Mouse (Mus musculus) intestine, embryonic 14.5 days (tissue): ENCODE measurements around the gene Col5a2. TPM values are rescaled to one million over a fixed set of nuclear protein-coding genes. Genes with fewer than 3 reads are reported as not detected.

Experiments
- ATAC-seq: fragments of 200-750 bp; cut with Nextera tagmentation; replicated peaks from 2 replicates; pipeline ENCODE4 v1.8.0; 2017; ENCODE audit warnings: low read depth, moderate number of reproducible peaks, moderate TSS enrichment, moderate library complexity; ENCODE audit not compliant: low FRiP score, low TSS enrichment
- DNase-seq: peaks from one replicate; pipeline ENCODE4 v3.0.0-alpha.2; 2018; ENCODE audit warnings: low spot score
- H3K27ac ChIP-seq: fragments of 300-500 bp; sonication (generic); 2 replicates; pipeline ENCODE4 v1.5.1; 2014; ENCODE audit warnings: low read depth, mild to moderate bottlenecking, control low read depth
- H3K27me3 ChIP-seq: fragments of 300-500 bp; sonication (generic); replicated peaks from 2 replicates; pipeline ENCODE4 v1.6.1; 2014; ENCODE audit warnings: low read length, control low read depth; ENCODE audit not compliant: control insufficient read depth, insufficient read depth
- H3K36me3 ChIP-seq: fragments of 300-500 bp; sonication (generic); 2 replicates; pipeline ENCODE4 v1.6.1; 2014; ENCODE audit warnings: low read length, control low read depth; ENCODE audit not compliant: control insufficient read depth, insufficient read depth
- H3K4me1 ChIP-seq: fragments of 300-500 bp; sonication (generic); replicated peaks from 2 replicates; pipeline ENCODE4 v1.6.1; 2014; ENCODE audit warnings: low read length, control low read depth, mixed read lengths; ENCODE audit not compliant: control insufficient read depth, insufficient read depth
- H3K4me2 ChIP-seq: fragments of 300-500 bp; sonication (generic); 2 replicates; pipeline ENCODE4 v1.6.1; 2014; ENCODE audit warnings: low read length
- H3K4me3 ChIP-seq: fragments of 300-500 bp; sonication (generic); 2 replicates; pipeline ENCODE4 v1.5.1; 2014; ENCODE audit warnings: low read depth, low read length, control low read depth, mixed read lengths
- H3K9ac ChIP-seq: fragments of 300-500 bp; sonication (generic); 2 replicates; pipeline ENCODE4 v1.6.1; 2014; ENCODE audit warnings: mild to moderate bottlenecking, low read length
- H3K9me3 ChIP-seq: fragments of 300-500 bp; sonication (generic); 2 replicates; pipeline ENCODE4 v1.6.1; 2016; ENCODE audit warnings: low read length, control low read depth; ENCODE audit not compliant: control insufficient read depth
- WGBS: fragments of 180-500 bp; shearing (Covaris S2); extraction: QIAGEN DNeasy Blood & Tissue Kit; methylation state at CpG from one replicate; pipeline ENCODE4 v1.1.7; 2014; 5-methylcytosine and 5-hydroxymethylcytosine counted together
- polyA plus RNA-seq: library from polyadenylated mRNA; unstranded; fragments of >200 nt; fragmentation: Nextera tagmentation; extraction: Ambion mirVana; gene quantifications from 2 replicates; pipeline ENCODE4 v1.2.1, GENCODE M21; 2014

The Col5a2 gene
- polyA plus RNA-seq, 1 experiment from 2014 or later = 84.8 TPM

DNA sequence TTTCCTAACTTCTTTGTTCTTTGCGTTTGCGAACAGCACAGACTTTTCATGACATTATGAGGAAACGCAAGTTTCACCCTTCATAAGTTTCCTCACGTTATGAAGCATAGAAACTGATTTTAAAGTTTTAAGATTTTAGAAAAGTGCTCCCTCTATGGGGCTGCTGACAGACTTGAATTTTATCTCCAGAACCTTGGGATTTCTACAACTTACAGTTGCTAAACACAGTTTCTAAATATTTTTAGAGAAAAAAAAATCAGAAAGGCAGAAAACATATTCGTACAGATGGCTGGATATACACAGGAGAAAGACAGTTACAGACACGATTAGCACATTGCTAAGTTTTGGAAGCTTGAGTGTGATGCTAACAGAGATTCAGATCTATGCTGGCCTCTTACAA, 1.6 kb downstream of the Col5a2 start:
- H3K4me2 ChIP-seq = peak overlapping the region; percentile 61
- DNase-seq = no peak
- peak overlapping the region; percentile 97 for H3K27ac ChIP-seq
- peak overlapping the region; percentile 87 for H3K9ac ChIP-seq
- no peaks in the 10 kb centered on the region for H3K27me3 ChIP-seq
- WGBS = 25% methylated on average over 6 of the region's 6 CpGs
- no peak for ATAC-seq
- H3K4me1 ChIP-seq = peaks cover 11% of the 10 kb centered on the region
- H3K4me3 ChIP-seq = peak overlapping the region; percentile 71
- H3K9me3 ChIP-seq = no peaks in the 10 kb centered on the region
- H3K36me3 ChIP-seq = no peaks in the 10 kb centered on the region

DNA sequence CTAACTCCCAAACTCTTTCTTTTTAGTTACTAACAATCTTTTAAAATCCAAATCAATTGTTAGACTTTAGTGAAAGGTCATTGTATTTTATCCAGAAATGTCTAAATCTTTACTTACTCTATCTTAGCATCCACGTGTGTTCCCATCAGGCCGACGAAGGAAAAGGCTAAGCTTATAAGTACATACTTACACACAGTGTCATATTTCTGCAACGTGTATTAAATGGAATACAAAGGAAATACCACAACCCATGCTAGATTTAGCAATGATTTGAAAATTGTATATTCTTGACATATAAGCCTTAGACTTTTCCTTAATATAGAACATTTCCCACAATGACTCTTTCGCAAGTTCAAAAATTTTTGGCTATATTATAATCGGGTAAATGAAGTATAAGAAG, 2.6 kb downstream of the Col5a2 start:
- peak overlapping the region; percentile 61 for H3K4me2 ChIP-seq
- no peak for ATAC-seq

DNA sequence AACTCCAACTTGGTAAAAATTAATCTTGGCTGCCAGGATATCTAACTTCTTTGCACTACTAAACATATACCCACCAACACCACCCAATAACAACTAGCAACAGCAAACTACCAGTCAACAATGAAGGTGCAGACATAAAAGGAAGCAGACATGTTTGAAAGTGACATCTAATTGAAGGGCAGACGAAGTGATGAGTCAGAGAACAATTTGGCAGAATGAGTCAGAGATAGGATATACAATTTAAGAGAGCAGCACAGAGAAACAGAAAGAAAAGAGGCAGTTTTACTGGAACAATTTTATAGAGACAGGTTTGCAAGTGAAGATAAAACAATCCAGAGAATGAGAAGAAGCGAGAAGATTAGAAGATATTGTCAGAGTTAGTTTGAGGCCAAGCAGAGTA, 8.1 kb downstream of the Col5a2 start:
- H3K27me3 ChIP-seq = no peaks in the 10 kb centered on the region
- H3K9ac ChIP-seq = no peak overlapping the region
- H3K9me3 ChIP-seq = no peaks in the 10 kb centered on the region
- H3K4me1 ChIP-seq = peaks cover 3% of the 10 kb centered on the region; the same call in 1 of the 2 replicates
- H3K36me3 ChIP-seq = no peaks in the 10 kb centered on the region
- H3K4me3 ChIP-seq = no peak overlapping the region
- no peak for ATAC-seq
- DNase-seq = no peak
- H3K27ac ChIP-seq = no peak overlapping the region
- 85% methylated on average over 2 of the region's 2 CpGs for WGBS
- H3K4me2 ChIP-seq = no peak overlapping the region

More for the DNA sequence above, 2.6 kb downstream of the Col5a2 start:
- H3K27me3 ChIP-seq = no peaks in the 10 kb centered on the region
- no peak for DNase-seq
- peak overlapping the region; percentile 87; the same call in 1 of the 2 replicates for H3K9ac ChIP-seq
- H3K4me3 ChIP-seq = peak overlapping the region; percentile 71
- H3K9me3 ChIP-seq = no peaks in the 10 kb centered on the region
- no peak overlapping the region for H3K27ac ChIP-seq
- H3K36me3 ChIP-seq = no peaks in the 10 kb centered on the region
- peaks cover 11% of the 10 kb centered on the region for H3K4me1 ChIP-seq
- WGBS = 66% methylated on average over 6 of the region's 6 CpGs

DNA sequence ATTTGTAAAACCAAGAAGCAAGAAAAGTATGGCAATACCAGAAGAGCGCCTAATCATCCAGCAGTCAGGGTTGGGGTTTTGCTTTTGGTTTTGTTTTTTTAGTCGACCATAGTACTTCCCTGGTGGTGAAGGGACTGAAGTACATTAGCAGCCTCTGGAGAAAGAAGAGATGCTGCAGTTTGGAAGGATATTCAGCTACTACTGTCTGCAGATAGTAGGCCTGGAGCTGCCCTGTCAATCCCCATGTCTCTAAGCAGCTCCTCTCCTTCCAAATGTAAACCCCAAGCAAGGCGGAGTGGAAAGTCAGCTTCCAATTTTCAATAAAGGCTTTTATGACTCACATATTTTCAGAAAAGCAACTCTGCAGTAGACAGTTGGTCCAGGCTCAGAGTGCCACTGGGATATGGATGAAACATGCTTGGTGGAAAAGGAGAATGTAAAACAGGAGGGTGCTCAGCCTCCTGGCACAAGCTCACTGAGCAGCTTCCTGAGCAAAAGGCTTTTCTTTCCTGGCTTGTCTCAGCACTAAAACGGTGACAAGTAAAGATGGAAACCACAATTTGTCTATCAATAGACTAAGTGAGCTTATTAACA, 10.9 kb downstream of the Col5a2 start:
- 88% methylated on average over 4 of the region's 4 CpGs for WGBS
- no peak for ATAC-seq
- no peak overlapping the region for H3K4me2 ChIP-seq

DNA sequence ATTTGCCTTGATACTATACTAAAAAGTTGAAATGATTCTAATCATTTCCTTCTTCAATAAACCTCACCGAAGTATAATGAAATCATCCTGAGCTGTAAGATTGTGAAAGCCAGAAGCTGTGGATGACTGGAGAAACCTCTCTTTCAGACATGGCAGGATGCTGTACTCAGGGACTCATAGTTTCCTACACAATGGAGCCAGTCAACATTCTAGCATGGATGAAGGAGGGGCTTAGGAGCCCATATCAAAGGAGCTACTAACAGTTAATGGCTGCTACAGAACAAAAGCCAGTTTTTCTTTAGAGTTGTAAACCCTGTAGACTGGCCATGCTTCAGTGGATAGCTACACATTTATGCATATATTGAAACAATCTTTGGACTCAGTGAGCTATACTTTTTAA, 12.6 kb downstream of the Col5a2 start:
- Histone ChIP-seq H3K9me3 (no peaks in the 10 kb centered on the region), H3K4me3 (no peak overlapping the region), H3K4me2 (no peak overlapping the region), H3K27me3 (no peaks in the 10 kb centered on the region), H3K36me3 (no peaks in the 10 kb centered on the region), H3K9ac (no peak overlapping the region), H3K4me1 (no peaks in the 10 kb centered on the region; the same call in 1 of the 2 replicates), H3K27ac (no peak overlapping the region)
- DNase-seq (no peak), ATAC-seq (no peak)
- WGBS = 94% methylated on average over 1 of the region's 1 CpGs

More for the DNA sequence above, 10.9 kb downstream of the Col5a2 start:
- Histone ChIP-seq H3K9me3 (no peaks in the 10 kb centered on the region), H3K36me3 (no peaks in the 10 kb centered on the region), H3K27ac (no peak overlapping the region), H3K4me1 (no peaks in the 10 kb centered on the region; the same call in 1 of the 2 replicates), H3K4me3 (no peak overlapping the region), H3K27me3 (no peaks in the 10 kb centered on the region), H3K9ac (no peak overlapping the region)
- DNase-seq = no peak

DNA sequence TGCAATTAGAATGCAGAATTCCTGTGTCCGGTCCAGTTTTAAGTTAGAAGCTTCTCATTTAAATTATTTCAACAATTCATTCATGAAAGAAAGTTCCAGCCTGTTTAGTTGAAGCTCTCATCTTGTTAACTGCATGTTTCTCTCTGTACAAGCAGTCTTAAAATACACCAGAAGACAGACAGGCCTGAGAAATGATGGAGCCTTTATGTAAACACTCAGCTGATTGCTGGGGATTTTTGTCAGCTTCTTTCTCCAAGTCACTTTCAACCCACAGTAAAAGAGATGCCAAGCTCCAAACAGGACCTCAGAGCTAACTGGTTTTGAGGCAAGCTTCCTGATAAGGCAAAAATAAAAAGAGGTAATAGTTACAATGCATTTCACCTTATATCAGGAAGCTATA, 14.8 kb downstream of the Col5a2 start:
- H3K36me3 ChIP-seq = no peaks in the 10 kb centered on the region
- H3K9me3 ChIP-seq = no peaks in the 10 kb centered on the region
- no peaks in the 10 kb centered on the region; the same call in 1 of the 2 replicates for H3K4me1 ChIP-seq
- H3K27ac ChIP-seq = no peak overlapping the region
- no peak overlapping the region for H3K4me3 ChIP-seq
- no peak overlapping the region for H3K4me2 ChIP-seq
- WGBS = 60% methylated on average over 1 of the region's 1 CpGs
- H3K9ac ChIP-seq = no peak overlapping the region
- DNase-seq (no peak), ATAC-seq (no peak)
- no peaks in the 10 kb centered on the region for H3K27me3 ChIP-seq

DNA sequence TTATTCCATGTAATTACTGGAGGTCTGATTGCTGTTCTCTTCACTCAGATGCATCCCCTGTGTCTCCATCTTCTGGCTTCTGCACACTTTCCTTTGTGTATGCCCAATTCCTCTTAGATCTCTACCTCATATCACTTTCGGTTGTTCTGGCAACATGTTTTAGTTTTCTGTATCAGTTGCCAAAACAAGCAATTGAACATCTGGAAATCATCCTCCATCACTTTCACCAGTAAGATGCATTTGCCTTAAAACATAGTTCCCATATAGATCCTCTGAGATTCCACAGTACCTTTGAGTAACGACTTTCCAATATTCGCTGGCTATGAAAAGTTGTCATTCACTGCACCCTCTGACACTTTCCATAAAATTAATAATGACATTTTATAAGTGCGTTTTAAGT, 20.1 kb downstream of the Col5a2 start:
- ATAC-seq = no peak

DNA sequence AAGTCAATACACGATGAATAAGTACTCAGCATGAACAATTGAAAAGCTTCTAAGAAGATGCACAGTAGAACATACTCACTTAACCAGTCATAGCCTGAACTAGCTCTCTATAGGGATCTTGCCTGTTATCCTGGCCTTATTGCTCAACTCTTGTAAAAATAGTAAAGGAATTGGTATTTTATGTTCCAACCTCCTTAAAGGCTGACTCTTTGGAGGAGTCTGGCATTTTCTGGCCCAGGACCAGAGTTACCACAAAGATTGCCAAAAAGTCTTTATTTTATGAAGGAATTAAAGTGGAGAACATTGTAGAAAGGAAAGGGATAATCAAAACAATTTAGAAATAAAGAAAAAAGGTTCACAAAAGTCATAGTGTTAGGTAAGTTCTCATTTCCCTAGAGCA, 21.2 kb downstream of the Col5a2 start:
- WGBS = 88% methylated on average over 1 of the region's 1 CpGs
- ATAC-seq = no peak

More for the DNA sequence above, 20.1 kb downstream of the Col5a2 start:
- 86% methylated on average over 4 of the region's 4 CpGs for WGBS
- H3K27me3 ChIP-seq = no peaks in the 10 kb centered on the region
- H3K4me3 ChIP-seq = no peak overlapping the region
- H3K9me3 ChIP-seq = no peaks in the 10 kb centered on the region
- no peak overlapping the region for H3K4me2 ChIP-seq
- no peak overlapping the region for H3K9ac ChIP-seq
- H3K4me1 ChIP-seq = no peaks in the 10 kb centered on the region
- no peaks in the 10 kb centered on the region for H3K36me3 ChIP-seq
- DNase-seq = no peak
- no peak overlapping the region for H3K27ac ChIP-seq

DNA sequence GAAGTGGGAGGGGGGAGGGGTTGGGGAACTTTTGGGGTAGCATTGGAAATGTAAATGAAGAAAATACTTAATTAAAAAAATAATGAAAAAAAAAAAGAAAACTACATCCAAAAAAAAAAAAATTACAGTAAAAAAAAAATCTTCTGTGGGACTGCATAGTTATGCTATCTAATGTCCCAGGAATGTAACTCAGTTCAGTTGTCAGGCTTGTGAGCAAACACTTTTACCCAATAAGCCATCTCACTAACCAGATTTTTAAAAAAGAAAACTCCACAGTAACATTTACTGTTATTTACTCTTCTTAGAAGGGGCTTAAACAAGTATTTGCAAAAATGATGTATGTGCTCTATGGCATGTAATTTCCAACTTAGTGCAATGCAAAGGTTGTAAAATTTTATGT, 24.0 kb downstream of the Col5a2 start:
- H3K9me3 ChIP-seq = no peaks in the 10 kb centered on the region
- no peak for DNase-seq
- no peak for ATAC-seq
- H3K4me3 ChIP-seq = no peak overlapping the region
- no peak overlapping the region for H3K9ac ChIP-seq
- no peak overlapping the region for H3K27ac ChIP-seq
- H3K36me3 ChIP-seq = no peaks in the 10 kb centered on the region
- no peaks in the 10 kb centered on the region for H3K27me3 ChIP-seq
- no peak overlapping the region for H3K4me2 ChIP-seq
- H3K4me1 ChIP-seq = no peaks in the 10 kb centered on the region

More for the DNA sequence above, 21.2 kb downstream of the Col5a2 start:
- Histone ChIP-seq H3K27ac (no peak overlapping the region), H3K36me3 (no peaks in the 10 kb centered on the region), H3K27me3 (no peaks in the 10 kb centered on the region), H3K4me1 (no peaks in the 10 kb centered on the region), H3K9me3 (no peaks in the 10 kb centered on the region), H3K9ac (no peak overlapping the region), H3K4me2 (no peak overlapping the region), H3K4me3 (no peak overlapping the region)
- DNase-seq = no peak
